Mouse (Mus musculus): ENCODE measurements around the gene Rnh1. TPM values are rescaled to one million over a fixed set of nuclear protein-coding genes. Genes with fewer than 3 reads are reported as not detected.

The Rnh1 gene
- polyA plus RNA-seq, 1 experiment from 2014 or later: 61.0 TPM

- peak; percentile 96 for ATAC-seq (ENCODE audit: low FRiP score)
- H3K36me3 ChIP-seq: peaks cover 21% of the 10 kb centered on the region
- H3K27ac ChIP-seq: peak within 1 kb of the TSS; percentile 96
- H3K27me3 ChIP-seq: no peaks in the 10 kb centered on the region
- peak within 1 kb of the TSS; percentile 94 for H3K4me2 ChIP-seq (replicated peaks)
- WGBS: under 1% methylated on average over 39 of the region's 41 CpGs
- H3K9me3 ChIP-seq (replicated peaks): no peaks in the 10 kb centered on the region
- peak within 1 kb of the TSS; percentile 76 for H3K4me3 ChIP-seq
- peaks cover 29% of the 10 kb centered on the region for H3K4me1 ChIP-seq
- peak within 1 kb of the TSS; percentile 79 for H3K9ac ChIP-seq
Measured at GRCm38 (mm10) chr7:141215101-141215879, 42.6 kb upstream of the Rnh1 start, which contains the start of gene Rassf7. TSS of gene Rassf7 (plus strand) at chr7:141215860.

GRCm38 (mm10) chr7:141214310-141214709 is 41.7 kb upstream of the Rnh1 start:
- no peaks in the 10 kb centered on the region for H3K9me3 ChIP-seq (replicated peaks)
- ATAC-seq (ENCODE audit: low FRiP score): no peak
- peak overlapping the region; percentile 96 for H3K27ac ChIP-seq
- H3K36me3 ChIP-seq: peaks cover 20% of the 10 kb centered on the region
- H3K4me3 ChIP-seq: no peak overlapping the region
- no peaks in the 10 kb centered on the region for H3K27me3 ChIP-seq
- H3K9ac ChIP-seq: no peak overlapping the region; the same call in 1 of the 2 replicates
- 76% methylated on average over 3 of the region's 3 CpGs for WGBS
- peaks cover 29% of the 10 kb centered on the region for H3K4me1 ChIP-seq
- H3K4me2 ChIP-seq (replicated peaks): peak overlapping the region; percentile 94; the same call in 1 of the 2 replicates

- Histone ChIP-seq H3K4me1 (peaks cover 29% of the 10 kb centered on the region), H3K9ac (peak within 1 kb of the TSS; percentile 76), H3K27me3 (no peaks in the 10 kb centered on the region), H3K4me3 (peak within 1 kb of the TSS; percentile 76), H3K4me2 (replicated peaks) (peak within 1 kb of the TSS; percentile 94), H3K9me3 (replicated peaks) (no peaks in the 10 kb centered on the region), H3K36me3 (peaks cover 14% of the 10 kb centered on the region), H3K27ac (peak within 1 kb of the TSS; percentile 96)
- WGBS: 93% methylated on average over 11 of the region's 11 CpGs
- no peak for ATAC-seq (ENCODE audit: low FRiP score)
Measured at GRCm38 (mm10) chr7:141213605-141214235, 41.1 kb upstream of the Rnh1 start, which contains the start of gene Lmntd2. TSS of gene Lmntd2 (minus strand) at chr7:141214080.

- Histone ChIP-seq H3K27me3 (no peaks in the 10 kb centered on the region), H3K9ac (no peak overlapping the region), H3K4me3 (no peak overlapping the region), H3K4me1 (peaks cover 29% of the 10 kb centered on the region), H3K36me3 (peaks cover 9% of the 10 kb centered on the region), H3K9me3 (replicated peaks) (no peaks in the 10 kb centered on the region), H3K27ac (no peak overlapping the region), H3K4me2 (replicated peaks) (no peak overlapping the region)
- 91% methylated on average over 3 of the region's 3 CpGs for WGBS
- no peak for ATAC-seq (ENCODE audit: low FRiP score)
Measured at GRCm38 (mm10) chr7:141213133-141213532, 40.5 kb upstream of the Rnh1 start.

- ATAC-seq (ENCODE audit: low FRiP score): no peak
Measured at GRCm38 (mm10) chr7:141210606-141211131, 38.0 kb upstream of the Rnh1 start.

GRCm38 (mm10) chr7:141210137-141210536 is 37.5 kb upstream of the Rnh1 start:
- Histone ChIP-seq H3K27ac (no peak overlapping the region), H3K36me3 (no peaks in the 10 kb centered on the region), H3K27me3 (no peaks in the 10 kb centered on the region), H3K4me2 (replicated peaks) (no peak overlapping the region), H3K9me3 (replicated peaks) (no peaks in the 10 kb centered on the region), H3K9ac (no peak overlapping the region), H3K4me3 (no peak overlapping the region), H3K4me1 (peaks cover 12% of the 10 kb centered on the region)
- WGBS: 87% methylated on average over 12 of the region's 12 CpGs
- ATAC-seq (ENCODE audit: low FRiP score): no peak

More at GRCm38 (mm10) chr7:141210606-141211131, 38.0 kb upstream of the Rnh1 start:
- Histone ChIP-seq H3K4me1 (peaks cover 13% of the 10 kb centered on the region), H3K27ac (no peak overlapping the region), H3K27me3 (no peaks in the 10 kb centered on the region), H3K4me2 (replicated peaks) (no peak overlapping the region), H3K9me3 (replicated peaks) (no peaks in the 10 kb centered on the region), H3K4me3 (no peak overlapping the region), H3K9ac (no peak overlapping the region), H3K36me3 (no peaks in the 10 kb centered on the region)
- WGBS: 86% methylated on average over 14 of the region's 14 CpGs

- no peaks in the 10 kb centered on the region for H3K27me3 ChIP-seq
- no peak for ATAC-seq (ENCODE audit: low FRiP score)
- peaks cover 6% of the 10 kb centered on the region for H3K4me1 ChIP-seq
- WGBS: 70% methylated on average over 3 of the region's 3 CpGs
- H3K4me3 ChIP-seq: no peak overlapping the region
- no peaks in the 10 kb centered on the region for H3K9me3 ChIP-seq (replicated peaks)
- H3K4me2 ChIP-seq (replicated peaks): no peak overlapping the region
- no peak overlapping the region for H3K27ac ChIP-seq
- H3K9ac ChIP-seq: no peak overlapping the region
- H3K36me3 ChIP-seq: no peaks in the 10 kb centered on the region
Measured at GRCm38 (mm10) chr7:141209526-141209925, 36.9 kb upstream of the Rnh1 start.

GRCm38 (mm10) chr7:141206182-141206937 is 33.7 kb upstream of the Rnh1 start:
- no peak for ATAC-seq (ENCODE audit: low FRiP score)

GRCm38 (mm10) chr7:141205504-141205903 is 32.8 kb upstream of the Rnh1 start:
- Histone ChIP-seq H3K27ac (no peak overlapping the region), H3K4me3 (no peak overlapping the region), H3K27me3 (no peaks in the 10 kb centered on the region), H3K4me2 (replicated peaks) (no peak overlapping the region), H3K9me3 (replicated peaks) (no peaks in the 10 kb centered on the region), H3K36me3 (0 out of 2 replicates have a peak, but pooled peaks cover 2% of the 10 kb centered on the region), H3K4me1 (no peaks in the 10 kb centered on the region), H3K9ac (no peak overlapping the region)
- 93% methylated on average over 5 of the region's 5 CpGs for WGBS
- ATAC-seq (ENCODE audit: low FRiP score): no peak

More at GRCm38 (mm10) chr7:141206182-141206937, 33.7 kb upstream of the Rnh1 start:
- Histone ChIP-seq H3K4me1 (no peaks in the 10 kb centered on the region), H3K36me3 (0 out of 2 replicates have a peak, but pooled peaks cover 2% of the 10 kb centered on the region), H3K27ac (no peak overlapping the region), H3K4me2 (replicated peaks) (no peak overlapping the region), H3K27me3 (no peaks in the 10 kb centered on the region), H3K4me3 (no peak overlapping the region), H3K9ac (no peak overlapping the region), H3K9me3 (replicated peaks) (no peaks in the 10 kb centered on the region)
- 97% methylated on average over 18 of the region's 18 CpGs for WGBS

- 75% methylated on average over 3 of the region's 3 CpGs for WGBS
- Histone ChIP-seq H3K27me3 (no peaks in the 10 kb centered on the region), H3K27ac (no peak overlapping the region), H3K4me1 (no peaks in the 10 kb centered on the region), H3K4me3 (no peak overlapping the region), H3K36me3 (0 out of 2 replicates have a peak, but pooled peaks cover 2% of the 10 kb centered on the region), H3K9me3 (replicated peaks) (no peaks in the 10 kb centered on the region), H3K9ac (no peak overlapping the region), H3K4me2 (replicated peaks) (no peak overlapping the region)
- no peak for ATAC-seq (ENCODE audit: low FRiP score)
Measured at GRCm38 (mm10) chr7:141204546-141204945, 31.9 kb upstream of the Rnh1 start.

GRCm38 (mm10) chr7:141198121-141198520 is 25.5 kb upstream of the Rnh1 start:
- WGBS: 93% methylated on average over 4 of the region's 4 CpGs
- no peak overlapping the region for H3K4me2 ChIP-seq (replicated peaks)
- peaks cover 12% of the 10 kb centered on the region for H3K4me1 ChIP-seq
- no peak for ATAC-seq (ENCODE audit: low FRiP score)
- H3K4me3 ChIP-seq: no peak overlapping the region
- H3K27me3 ChIP-seq: no peaks in the 10 kb centered on the region
- H3K9me3 ChIP-seq (replicated peaks): no peaks in the 10 kb centered on the region
- no peaks in the 10 kb centered on the region for H3K36me3 ChIP-seq
- no peak overlapping the region for H3K9ac ChIP-seq
- no peak overlapping the region for H3K27ac ChIP-seq

Measured in hindbrain, embryonic 12.5 days (tissue).